Mouse (Mus musculus) brain, adult 2 months (tissue): Measurements from ENCODE around the gene Ogg1.

ENCODE experiments used
- DNase-seq: peaks from one replicate; pipeline ENCODE4 v3.0.0; 2011; ENCODE audit warnings: low read depth, low spot score

The Ogg1 gene

DNA sequence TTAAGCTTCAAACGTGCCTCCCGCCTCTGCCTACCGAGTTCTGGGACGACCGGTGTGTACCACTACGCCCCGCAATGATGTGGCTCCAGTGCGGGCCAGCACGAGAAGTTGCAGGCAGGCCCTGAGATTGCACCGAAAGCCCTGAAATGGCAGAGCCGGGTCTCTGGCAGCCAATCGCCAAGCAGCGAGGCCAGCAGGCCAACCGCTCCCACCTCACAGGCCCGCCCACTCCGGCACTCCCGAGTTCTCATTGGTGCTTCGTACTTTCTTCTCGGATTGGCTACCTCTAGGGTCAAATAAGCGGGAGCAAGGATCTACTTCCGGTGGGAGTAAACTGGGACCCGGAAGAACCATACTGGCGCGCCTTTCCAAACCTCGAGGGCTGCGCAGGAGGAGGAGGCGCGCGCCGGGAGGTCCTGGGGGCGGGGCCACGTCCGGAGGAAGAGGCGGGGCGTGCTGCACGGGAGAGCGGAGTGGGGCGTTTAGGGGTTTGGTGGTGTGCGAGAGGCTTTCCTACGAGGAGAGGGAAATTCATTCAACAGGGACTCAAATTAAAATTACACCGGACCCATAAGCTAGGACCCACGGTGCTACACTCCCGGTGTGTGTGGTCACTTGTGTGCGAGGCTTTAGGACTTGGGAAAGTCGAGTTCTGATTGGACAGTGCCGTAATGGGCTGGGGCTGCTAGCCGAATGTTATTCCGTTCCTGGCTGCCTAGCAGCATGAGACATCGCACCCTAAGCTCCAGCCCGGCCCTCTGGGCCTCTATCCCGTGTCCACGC is at the start of gene Ogg1:
Gene Ogg1 (plus strand): TSS at position 440 of the 783 bp plus-strand sequence.
- DNase-seq: peak; percentile 99

DNA sequence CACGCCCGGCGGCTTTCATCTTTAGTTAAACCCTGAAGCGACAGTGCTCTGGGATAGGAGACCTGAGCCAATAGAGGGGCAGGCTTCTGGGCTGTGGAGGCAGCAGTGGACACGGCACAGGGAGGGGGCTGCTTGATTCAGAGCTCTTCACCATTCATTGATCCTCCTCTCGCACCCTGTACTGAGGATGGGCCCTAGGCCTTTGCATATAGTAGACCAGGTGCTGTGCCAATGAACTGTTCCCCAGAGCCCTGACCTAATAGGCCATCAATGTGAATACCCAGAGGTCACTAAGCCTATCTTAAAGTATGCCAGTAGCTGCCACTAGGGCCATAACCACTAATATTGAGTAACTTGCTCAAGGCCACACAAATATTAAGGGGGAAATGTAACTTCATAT is 45.1 kb upstream of the Ogg1 start:
- no peak for DNase-seq

DNA sequence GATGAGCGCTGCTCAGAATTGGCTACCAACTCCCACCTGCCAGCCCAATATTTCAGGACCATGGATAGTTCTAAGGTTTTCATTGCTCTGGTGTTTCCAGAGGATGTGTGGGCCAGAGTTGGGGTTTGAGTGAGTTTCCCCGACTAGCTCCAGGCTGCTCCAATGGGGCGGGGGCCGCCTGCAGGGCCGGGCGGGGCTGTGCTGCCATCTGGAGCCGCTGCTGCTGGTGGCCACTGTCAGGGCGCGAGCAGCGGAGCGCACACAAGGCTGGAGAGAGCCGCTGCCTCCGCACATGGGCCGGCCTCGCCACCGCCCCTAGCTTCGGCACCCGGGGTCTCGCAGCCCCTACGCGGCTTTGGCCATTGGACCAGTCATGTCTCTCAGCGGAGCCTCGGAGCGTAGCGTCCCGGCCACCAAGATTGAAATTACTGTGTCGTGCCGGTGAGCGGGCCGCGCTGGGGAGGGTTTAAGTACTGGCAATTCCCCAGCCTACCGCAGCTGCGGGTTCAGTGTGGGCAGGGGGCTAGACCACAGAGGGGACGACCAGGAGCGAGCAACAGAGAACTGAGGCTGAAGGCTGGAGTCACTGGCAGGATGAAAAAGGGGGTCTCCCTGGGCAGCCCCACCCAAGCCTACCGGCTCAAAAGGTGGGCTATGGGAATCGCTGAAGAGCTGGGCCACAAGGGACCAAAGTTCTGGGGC is 44.5 kb upstream of the Ogg1 start, which contains the start of gene Cpne9:
Gene Cpne9 (plus strand): TSS at position 207 of the 702 bp plus-strand sequence.
- peak; percentile 65 for DNase-seq

DNA sequence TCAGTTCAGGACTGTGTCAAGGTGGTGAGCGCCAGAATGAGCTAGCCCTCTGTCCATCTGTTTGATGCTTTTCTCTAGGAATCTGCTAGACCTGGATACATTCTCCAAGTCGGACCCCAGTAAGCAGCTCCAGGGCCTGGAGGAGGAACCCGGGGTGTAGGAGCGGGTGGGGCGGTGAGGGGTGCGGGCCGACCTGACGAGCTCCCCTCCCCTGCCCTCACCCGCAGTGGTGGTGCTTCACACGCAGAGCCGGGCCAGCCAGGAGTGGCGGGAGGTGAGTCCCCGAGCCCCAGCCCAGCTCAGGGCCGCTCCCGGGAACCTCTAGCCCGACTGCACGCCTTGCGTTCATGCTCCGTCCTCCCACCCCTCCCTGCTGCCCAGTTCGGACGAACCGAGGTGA is 43.8 kb upstream of the Ogg1 start:
- DNase-seq: peak; percentile 22

DNA sequence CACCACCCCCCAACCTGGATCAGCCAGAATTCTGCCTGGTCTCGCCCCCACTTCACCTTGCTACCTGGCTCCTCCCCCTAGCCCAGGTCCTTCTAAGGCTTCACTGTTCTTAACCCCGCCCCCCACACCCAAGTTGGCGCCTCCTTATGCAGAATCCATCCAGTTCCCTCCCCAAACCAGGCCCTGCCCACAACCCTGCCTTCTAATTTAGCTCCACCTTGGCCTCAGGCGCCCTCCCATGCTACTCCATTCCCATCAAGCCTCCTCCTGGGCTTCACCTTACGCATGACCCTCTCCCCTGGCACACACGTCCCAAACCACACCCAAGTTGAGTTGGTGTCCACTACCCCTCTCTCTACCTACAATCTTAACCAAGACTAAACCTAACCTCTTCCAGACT is 43.3 kb upstream of the Ogg1 start:
- DNase-seq: peak; percentile 81

DNA sequence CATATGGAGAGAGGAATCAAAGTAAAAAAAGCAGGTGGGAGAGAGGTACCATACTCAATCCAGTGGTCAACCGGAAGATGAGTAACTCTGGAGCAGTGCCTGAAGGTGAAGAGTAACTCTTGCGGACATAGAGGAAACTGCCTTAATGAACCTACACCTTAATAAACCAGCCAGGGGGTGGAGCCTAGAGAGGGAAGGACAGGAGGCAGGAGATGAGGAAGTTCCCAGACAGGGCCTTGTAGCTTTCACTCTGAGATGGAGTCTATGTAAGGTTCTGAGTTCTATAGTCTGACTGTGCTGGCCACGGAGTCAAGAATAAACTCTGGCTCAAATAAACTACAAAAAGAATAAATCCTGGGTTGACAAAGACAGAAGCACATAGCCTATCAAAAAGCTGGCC is 41.8 kb upstream of the Ogg1 start:
- DNase-seq: no peak

DNA sequence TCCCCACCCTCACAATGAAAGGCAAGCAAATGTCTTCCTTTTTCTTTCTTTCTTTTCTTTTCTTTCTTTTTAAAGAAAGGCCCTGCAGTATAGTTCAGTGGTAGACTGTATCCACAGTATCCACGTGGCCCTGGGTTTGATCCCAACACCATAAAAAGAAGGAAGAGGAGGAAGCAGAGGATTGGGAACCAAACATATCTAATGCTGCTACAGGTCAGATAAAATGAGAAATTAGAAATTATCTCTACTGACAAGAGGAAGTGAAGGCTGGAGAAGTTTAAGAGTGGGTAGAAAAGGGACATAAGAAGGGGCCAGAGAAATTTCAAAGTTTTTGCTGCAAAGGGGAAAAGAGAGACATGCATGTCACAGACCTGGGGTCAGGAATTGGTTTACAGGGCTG is 40.5 kb upstream of the Ogg1 start:
- DNase-seq: no peak

DNA sequence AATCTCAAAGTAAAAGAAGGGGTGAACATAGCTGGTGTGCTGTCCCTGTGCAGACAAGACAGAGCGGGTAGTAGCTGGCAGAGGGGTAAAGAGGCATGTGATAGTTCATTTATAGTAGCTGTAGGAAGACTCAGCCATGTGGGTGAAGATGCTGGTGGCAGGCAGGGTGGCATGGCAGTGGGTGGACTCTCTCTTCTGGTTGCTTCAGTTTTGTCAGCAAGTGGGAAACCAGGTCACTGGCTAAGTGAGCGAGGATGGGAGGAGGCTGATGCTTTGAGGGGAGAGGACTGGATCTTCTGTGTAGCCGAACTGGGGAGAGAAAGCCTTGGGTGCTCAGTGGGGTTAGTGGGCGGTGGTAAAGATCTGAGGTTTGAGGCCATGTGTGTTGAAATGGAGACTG is 39.5 kb upstream of the Ogg1 start:
- peak; percentile 86 for DNase-seq

DNA sequence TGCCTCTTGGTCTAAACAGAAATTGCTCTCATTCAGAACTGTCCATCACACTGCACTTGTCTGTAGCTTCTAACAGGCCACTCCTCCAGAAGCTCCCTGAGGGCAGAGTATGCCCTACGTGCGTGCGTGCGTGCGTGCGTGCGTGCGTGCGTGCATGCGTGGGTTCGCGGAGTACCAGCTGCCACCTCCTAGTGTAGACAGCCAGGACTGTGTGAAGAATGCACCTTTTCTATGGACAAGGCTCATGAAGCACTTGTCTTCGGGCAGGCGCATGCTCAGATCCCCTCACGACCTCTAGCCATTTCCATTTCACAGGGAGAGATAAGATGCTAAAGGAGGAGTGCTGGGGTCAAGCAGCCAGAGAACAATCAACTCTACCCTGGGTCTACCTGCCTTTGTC is 37.4 kb upstream of the Ogg1 start:
- no peak for DNase-seq

DNA sequence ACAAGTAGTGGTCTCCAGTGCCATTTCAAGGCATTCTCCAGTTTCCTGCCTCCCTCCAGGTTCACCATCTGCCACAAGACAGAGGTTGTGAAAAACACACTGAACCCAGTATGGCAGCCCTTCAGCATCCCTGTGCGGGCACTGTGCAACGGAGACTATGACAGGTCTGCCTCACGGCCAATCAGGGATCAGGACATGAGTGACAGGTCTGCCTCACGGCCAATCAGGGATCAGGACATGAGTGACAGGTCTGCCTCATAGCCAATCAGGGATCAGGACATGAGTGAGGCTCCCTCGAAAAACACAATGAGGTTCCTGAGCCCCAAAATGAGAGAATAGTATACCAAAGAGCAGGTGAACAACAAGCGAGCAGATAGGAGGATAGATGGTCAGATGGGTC is 36.4 kb upstream of the Ogg1 start:
- no peak for DNase-seq

DNA sequence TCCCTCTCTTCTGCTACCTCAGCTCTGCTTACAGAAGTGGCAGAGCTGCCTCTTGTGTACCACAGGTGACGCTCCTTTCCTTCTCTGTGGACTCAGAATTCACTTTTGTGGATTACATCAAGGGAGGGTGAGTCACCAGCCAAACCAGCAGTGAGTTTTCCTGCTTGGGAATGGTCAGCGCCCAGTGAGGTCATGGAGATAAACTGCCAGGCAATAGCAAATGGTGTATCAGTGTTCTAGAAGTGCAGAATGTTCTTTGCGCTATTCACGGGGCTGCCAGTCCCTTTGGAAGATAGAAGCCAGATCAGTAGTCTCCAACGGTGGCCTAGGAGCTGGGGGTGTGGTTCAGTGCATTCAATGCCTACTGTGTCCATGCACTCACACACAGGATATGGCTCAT is 33.8 kb upstream of the Ogg1 start:
- DNase-seq: no peak

DNA sequence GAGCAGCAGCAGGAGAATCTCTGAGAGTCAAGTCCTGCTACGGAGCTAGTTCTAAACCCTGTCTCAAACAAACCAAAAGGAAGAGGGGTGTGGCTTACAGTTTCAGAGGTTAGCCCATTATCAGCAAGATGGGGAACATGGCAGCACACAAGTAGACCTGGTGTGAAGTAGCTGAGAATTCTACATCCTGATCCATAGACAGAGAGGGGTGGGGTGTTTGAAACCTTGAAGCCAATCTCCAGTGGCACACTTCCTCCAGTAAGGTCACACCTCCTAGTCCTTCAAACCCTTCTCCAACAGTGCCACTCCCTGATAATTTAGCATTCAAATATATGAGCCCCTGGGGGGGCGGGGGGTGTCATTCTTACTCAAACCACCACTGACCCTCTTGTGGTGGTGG is 30.7 kb upstream of the Ogg1 start:
- no peak for DNase-seq

DNA sequence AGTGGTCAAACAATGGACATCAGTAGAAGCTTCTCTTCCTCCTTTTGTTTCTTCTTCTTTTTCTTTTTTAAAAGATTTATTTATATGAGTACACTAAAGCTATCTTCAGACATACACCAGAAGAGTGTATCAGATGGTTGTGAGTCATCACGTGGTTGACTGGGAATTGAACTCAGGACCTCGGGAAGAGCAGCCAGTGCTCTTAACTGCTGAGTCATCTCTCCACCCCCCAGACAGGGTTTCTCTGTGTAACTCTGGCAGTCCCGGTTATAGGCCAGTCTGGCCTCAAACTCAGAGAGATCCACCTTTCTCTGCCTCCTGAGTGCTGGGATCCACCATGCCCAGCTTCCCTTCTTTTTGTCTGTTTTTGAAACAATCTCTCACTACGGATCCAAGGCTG is 30.1 kb upstream of the Ogg1 start:
- no peak for DNase-seq

DNA sequence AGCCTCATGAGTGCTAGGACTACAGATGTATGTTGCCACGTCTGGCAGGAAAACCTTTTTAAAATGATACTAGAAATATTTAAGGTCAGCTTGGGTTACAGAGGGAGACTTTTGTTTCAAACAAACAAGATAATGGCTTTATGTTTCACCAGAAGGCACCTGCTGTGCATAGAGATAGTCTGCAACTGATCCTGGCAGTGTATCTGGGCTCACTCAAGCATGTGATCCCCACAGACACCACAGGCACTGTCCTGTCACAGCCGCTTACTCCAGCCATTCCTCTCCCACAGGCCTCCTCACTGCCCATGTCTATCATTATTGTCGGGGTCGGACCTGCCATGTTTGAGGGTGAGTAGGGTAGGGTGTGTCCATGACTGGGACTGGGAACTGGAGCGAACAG is 25.4 kb upstream of the Ogg1 start:
- no peak for DNase-seq

DNA sequence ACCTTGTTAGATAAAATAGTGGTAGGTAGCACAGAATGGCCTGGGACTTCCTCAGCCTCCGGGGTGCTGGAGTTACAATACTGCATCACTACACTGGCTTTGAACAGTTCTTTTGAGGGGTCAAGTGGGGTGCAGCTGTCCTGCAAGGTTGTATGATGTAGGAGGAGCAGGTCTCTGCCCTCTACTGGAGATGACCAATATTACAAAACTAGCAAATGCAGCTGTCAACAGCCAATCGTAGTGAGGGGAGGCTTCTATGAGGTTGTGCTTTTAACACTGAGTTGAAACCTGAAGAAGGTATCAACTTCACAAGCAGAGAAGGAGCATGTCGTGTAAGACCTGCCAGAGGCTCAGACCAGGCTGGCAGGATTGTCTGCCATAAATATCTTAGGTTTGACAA is 24.5 kb upstream of the Ogg1 start:
- DNase-seq: peak; percentile 56

DNA sequence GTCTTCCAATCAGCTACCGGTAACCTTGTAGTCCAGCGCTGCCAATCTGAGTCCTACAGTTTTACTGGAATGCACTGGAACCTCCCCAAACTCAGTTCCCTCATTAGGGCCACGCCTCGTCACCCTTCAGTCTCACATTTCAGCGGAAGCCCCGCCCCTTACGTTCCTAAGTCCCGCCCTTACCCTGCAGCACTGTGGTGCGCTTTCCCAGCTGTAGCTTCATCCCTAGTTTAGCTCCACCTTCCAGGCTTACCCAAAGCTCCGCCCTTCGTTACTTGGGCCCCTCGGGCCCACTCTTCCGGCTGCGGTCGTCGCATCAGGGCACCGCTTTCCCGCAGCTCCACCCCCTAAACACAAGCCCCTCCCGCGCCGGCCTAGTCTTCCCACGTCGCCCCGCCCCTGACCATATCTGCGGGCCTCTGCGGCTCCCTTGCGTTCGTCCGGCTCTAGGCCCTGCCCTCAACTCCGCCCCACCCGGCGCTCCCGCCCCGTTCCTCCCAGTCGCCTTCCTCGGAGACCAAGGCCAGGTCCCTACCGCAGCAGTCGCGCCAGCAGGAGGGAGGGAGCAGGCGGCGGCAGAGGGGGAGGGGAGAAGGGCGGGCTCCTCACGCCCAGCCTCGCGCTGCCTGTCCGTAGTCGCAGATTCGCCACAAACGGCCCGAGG is 20.3 kb upstream of the Ogg1 start:
- peak; percentile 100 for DNase-seq

DNA sequence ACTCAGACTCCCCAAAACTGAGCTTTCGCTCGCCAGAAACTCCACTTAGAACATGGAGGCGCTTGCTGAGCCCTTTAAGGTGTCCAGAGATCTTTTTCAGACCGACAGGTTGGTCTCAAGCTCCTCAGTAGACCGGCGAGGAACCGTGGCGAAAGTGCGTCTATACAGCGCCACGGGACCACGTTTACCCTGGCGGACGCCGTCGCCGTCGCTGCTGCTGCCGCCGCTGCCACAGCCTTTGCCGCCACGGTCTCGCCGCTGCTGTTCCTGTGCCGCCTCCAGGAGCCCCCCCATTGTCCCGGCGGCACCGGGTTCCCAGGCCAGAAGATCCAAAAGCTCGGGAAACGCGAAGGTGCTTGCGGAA is 19.8 kb upstream of the Ogg1 start, which contains the start of gene Brpf1:
Gene Brpf1 (plus strand): TSS at position 152 of the 364 bp plus-strand sequence.
- no peak for DNase-seq

DNA sequence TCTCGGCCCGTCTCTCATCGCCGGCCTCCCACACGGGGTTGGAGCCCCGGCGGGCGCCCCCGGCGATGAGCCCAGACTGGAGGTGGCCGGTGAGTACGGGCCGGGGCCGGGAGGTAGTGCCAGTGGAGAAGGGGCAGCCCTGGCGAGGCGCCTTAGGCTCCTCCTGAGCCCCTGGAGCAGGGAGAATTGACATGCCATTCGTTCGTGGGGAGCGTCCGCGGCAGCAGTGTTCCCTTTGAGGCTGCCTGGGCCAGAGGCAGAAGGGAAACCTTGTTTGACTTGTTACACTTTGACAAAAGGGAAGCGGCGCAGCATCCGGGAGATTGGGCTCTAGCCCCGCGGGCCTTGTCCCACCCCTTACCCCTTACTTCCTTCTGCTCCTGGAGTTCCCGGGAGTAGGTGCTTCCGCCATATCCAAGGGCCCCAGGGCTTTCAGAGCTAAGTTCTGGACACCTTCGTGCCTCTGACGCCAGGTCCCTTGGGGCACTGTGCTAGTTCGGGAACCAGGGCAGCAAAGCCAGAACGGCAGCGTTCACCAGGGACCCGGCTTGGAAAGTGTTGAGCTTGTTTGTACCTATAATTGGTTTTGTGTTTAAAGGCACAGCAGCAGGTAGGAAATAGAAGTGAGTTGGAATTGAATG is 19.2 kb upstream of the Ogg1 start:
- DNase-seq: peak; percentile 33

DNA sequence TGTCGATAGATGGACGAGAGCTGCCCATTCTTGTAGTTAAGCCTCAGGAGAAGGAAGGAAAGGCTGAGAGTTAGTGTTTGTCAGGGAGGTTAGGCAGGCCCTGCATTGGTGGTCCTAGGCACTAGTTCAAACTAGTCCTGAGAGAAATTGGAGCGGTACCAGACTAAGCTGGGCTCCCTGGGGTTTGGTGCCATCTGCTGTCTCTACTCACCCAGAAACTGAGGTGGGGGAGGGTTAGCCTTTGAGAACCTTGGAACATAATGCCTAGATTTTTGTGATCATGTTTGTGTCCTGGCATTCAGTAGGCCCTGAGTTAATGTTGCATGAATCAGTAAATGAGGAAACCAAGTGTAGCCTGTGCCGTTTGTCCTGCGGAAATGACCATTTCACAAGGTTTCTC is 18.6 kb upstream of the Ogg1 start:
- peak; percentile 87 for DNase-seq

DNA sequence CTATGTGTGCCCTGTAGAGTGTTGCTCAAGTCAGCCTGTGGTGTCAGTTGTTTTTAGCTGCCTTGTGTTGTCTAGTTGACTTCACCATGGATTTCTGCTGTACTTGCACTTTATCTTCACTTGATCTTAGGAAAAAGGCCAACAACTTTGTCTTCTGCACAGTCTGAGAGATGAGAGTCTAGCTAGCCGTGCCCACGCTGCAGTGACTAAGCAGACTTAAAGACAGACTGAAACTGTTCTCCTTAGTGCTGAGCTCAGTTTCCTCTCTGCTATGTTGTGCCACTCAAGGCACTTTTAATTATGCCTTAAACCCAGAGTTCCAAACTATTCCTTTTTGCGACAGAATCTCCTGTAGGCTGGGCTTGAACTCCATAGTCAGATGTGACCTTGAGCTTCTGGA is 10.8 kb upstream of the Ogg1 start:
- DNase-seq: peak; percentile 83

DNA sequence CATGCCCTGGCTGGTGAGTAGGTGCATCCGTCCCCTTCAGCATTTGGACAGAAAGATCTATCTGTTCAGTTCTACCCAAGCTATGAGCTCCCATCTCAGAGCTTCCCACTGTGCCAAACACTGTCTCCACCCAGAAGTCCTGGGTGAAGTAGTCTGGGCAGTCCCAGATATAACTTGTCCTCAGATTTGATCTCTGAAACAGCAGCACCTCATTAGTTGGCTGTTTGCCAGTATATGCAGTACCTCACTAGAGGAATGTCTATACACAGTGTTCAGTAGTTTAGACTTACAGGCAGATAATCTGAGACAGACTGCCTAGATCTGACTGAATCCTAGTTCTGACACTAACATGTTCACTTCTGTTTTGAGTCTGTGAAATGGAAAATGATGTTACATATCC is 2.6 kb downstream of the Ogg1 start:
- no peak for DNase-seq

DNA sequence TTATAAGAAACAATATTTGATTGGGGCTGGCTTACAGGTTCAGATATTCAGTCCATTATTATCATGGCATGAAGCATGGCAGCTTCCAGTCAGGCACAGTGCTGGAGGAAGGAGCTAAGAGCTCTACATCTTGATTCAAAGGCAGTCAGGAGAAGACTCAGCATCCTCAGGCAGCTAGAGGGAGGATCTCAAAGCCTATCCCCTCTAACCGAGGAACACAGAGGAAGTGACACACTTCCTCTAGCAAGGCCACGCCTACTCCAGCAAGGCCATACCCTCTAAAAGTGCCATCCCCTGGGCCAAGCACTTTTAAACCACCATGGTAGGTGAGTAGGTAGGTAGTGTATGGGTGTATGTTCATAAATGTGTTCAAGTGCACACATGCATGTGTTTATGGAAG is 3.8 kb downstream of the Ogg1 start:
- no peak for DNase-seq
